Mouse (Mus musculus) WW6 (cell line): ENCODE measurements around the gene Hoxd9.

Experiments
- DNase-seq: peaks from one replicate; pipeline ENCODE4 v3.0.0-alpha.2; 2013; ENCODE audit warnings: low read depth, low spot score

Hoxd9 gene

GRCm38 (mm10) chr2:74683471-74683951, 14.0 kb upstream of the Hoxd9 start:
- no peak for DNase-seq

- no peak for DNase-seq
These were observed 13.4 kb upstream of the Hoxd9 start for GRCm38 (mm10) chr2:74684106-74684505.

GRCm38 (mm10) chr2:74685059-74685603, 12.4 kb upstream of the Hoxd9 start:
- DNase-seq, result no peak

GRCm38 (mm10) chr2:74686301-74686987, 11.1 kb upstream of the Hoxd9 start:
- no peak for DNase-seq

GRCm38 (mm10) chr2:74686988-74687697, 10.4 kb upstream of the Hoxd9 start:
- DNase-seq, result no peak

GRCm38 (mm10) chr2:74687698-74688555, 9.6 kb upstream of the Hoxd9 start:
- DNase-seq, result no peak

GRCm38 (mm10) chr2:74688795-74689573, 8.5 kb upstream of the Hoxd9 start:
- DNase-seq, result no peak

- DNase-seq, result no peak
These were observed 7.8 kb upstream of the Hoxd9 start for GRCm38 (mm10) chr2:74689574-74690337.

GRCm38 (mm10) chr2:74690338-74690716, 7.2 kb upstream of the Hoxd9 start:
- DNase-seq, result no peak

- DNase-seq, result no peak
These were observed 6.2 kb upstream of the Hoxd9 start, which contains the start of gene Hoxd10 for GRCm38 (mm10) chr2:74691022-74691951. TSS of gene Hoxd10 (plus strand) at chr2:74691924.

- no peak for DNase-seq
These were observed 5.3 kb upstream of the Hoxd9 start for GRCm38 (mm10) chr2:74691995-74692807.

- no peak for DNase-seq
These were observed 4.6 kb upstream of the Hoxd9 start for GRCm38 (mm10) chr2:74692808-74693431.

- no peak for DNase-seq
These were observed 4.1 kb upstream of the Hoxd9 start for GRCm38 (mm10) chr2:74693432-74693827.

- no peak for DNase-seq
These were observed 3.5 kb upstream of the Hoxd9 start for GRCm38 (mm10) chr2:74694066-74694465.

GRCm38 (mm10) chr2:74695383-74695782, 2.1 kb upstream of the Hoxd9 start:
- DNase-seq, result no peak

GRCm38 (mm10) chr2:74695813-74696430, 1.6 kb upstream of the Hoxd9 start:
- no peak for DNase-seq
